Comparison of ENCODE assay signal across 8 mouse cellular contexts in the genomic region with DNA sequence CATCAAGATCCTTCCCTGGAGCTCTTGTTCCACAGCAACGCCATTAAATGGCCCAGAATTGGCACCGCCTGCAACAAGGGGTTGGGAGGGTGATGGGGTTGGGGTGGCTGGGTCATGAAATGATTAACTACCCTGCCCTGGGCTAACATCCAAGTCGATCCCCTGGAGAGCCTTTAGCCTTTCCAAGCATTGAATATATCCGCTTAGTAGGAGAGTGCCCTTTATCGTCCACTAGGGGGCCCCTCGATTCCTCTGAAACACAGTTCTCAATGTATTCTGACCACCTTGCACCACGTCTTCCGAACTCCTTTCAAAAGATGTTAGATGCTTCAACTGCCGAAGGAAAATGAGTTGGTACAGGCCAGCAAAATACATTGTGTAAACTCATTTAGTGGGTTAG. TPM values are rescaled to one million over a fixed set of nuclear protein-coding genes. Genes with fewer than 3 reads are reported as not detected.
A peak's percentile ranks its signal among the peaks of the same experiment; 100 is the strongest.
DNase-seq lines count a peak whose midpoint lies in the region; ATAC-seq lines count a peak whose summit lies in the region.

No protein-coding gene starts in this region.

- peak; percentile 60 for ATAC-seq in megakaryocyte-erythroid progenitor cell, adult 5-6 weeks (replicated peaks; ENCODE audit: low FRiP score, low TSS enrichment, poor library complexity, severe bottlenecking)

- intact Hi-C loops in gastrocnemius, postnatal 14 days (cut with DNase I; ENCODE audit: low total_unique reads): loop anchor here (10.0 kb wide), 1 partner anchor 539 kb away; no protein-coding TSS in a partner anchor

- peak; percentile 14 for DNase-seq in cerebellum, adult 9-10 months
- no peak for DNase-seq in cerebellum, adult 9-11 months
- peak; percentile 83 for DNase-seq in 3T3-L1 (ENCODE audit: low read depth, low spot score)
- DNase-seq in adrenal gland, postnatal 14 days: peak; percentile 72
- peak; percentile 50 for DNase-seq in gastrocnemius, postnatal 14 days
- DNase-seq in kidney, postnatal 4 days: peak; percentile 75 to 81
- peak; percentile 52 for DNase-seq in testis, postnatal 14 days (ENCODE audit: low spot score)

RNA-seq across cellular contexts. Expression of a gene that starts 2.2 kb away (rescaled TPM):
- 18.2 and 22.8 TPM in 2 replicates for total RNA-seq in adrenal gland, postnatal 14 days (2021)
- total RNA-seq in gastrocnemius, postnatal 14 days (2021): 1 to 10 TPM; 6.9 to 9.6 TPM
- total RNA-seq in megakaryocyte-erythroid progenitor cell, adult 5-6 weeks (2014; fragmentation: Nextera tagmentation): 44.5 and 60.0 TPM in 2 replicates
- total RNA-seq in megakaryocyte-erythroid progenitor cell, adult 5-6 weeks (2017): 28.5 and 30.1 TPM in 2 replicates

RNA-seq across cellular contexts. Expression of a gene that starts 22.7 kb away (rescaled TPM):
- total RNA-seq in adrenal gland, postnatal 14 days (2021): not detected in 2 replicates
- not detected for total RNA-seq in gastrocnemius, postnatal 14 days (2021)
- not detected in 2 replicates for total RNA-seq in megakaryocyte-erythroid progenitor cell, adult 5-6 weeks (2014; fragmentation: Nextera tagmentation)
- total RNA-seq in megakaryocyte-erythroid progenitor cell, adult 5-6 weeks (2017): not detected in 2 replicates

RNA-seq across cellular contexts. Expression of a gene that starts 54.6 kb away (rescaled TPM):
- total RNA-seq in adrenal gland, postnatal 14 days (2021): 43.5 and 52.3 TPM in 2 replicates
- total RNA-seq in gastrocnemius, postnatal 14 days (2021): 10 to 100 TPM; 32.3 to 33.6 TPM
- 42.9 and 52.9 TPM in 2 replicates for total RNA-seq in megakaryocyte-erythroid progenitor cell, adult 5-6 weeks (2014; fragmentation: Nextera tagmentation)
- 87.4 and 94.0 TPM in 2 replicates for total RNA-seq in megakaryocyte-erythroid progenitor cell, adult 5-6 weeks (2017)
